ENCODE assay signal across 13 mouse cellular contexts in genomic region chr13:107247792-107248505, GRCm38 (mm10).
A peak's percentile ranks its signal among the peaks of the same experiment; 100 is the strongest.
DNase-seq lines count a peak whose midpoint lies in the region; ATAC-seq lines count a peak whose summit lies in the region.
"Had no signal": no experiment of that assay in that cellular context is flagged by ENCODE, and none has a peak within 500 bp of the region (broad histone marks: within the 10 kb centered on the region; RNA-seq: fewer than 3 reads in every experiment).

No protein-coding gene starts in this region.

- no peak for ATAC-seq in megakaryocyte-erythroid progenitor cell, adult 5-6 weeks (replicated peaks; ENCODE audit: low FRiP score, low TSS enrichment, poor library complexity, severe bottlenecking)

- peak; percentile 17 to 35 for DNase-seq in layer of hippocampus, adult 18-20 months (ENCODE audit: low spot score in 2 of 2)
- DNase-seq in layer of hippocampus, adult 9-10 months (ENCODE audit: low spot score): no peak
- peak; percentile 38 to 52 for DNase-seq in right cerebral cortex, postnatal 10 days (ENCODE audit: low spot score in 2 of 2)
- no peak for DNase-seq in right cerebral cortex, postnatal 4 days
- peak; percentile 9 to 14 for DNase-seq in layer of hippocampus, postnatal 10 days (ENCODE audit: low spot score in 2 of 2)
- no peak for DNase-seq in B cell, adult 2 months
- DNase-seq: adrenal gland, adult 2 months; cerebellum, postnatal 25 days; gastrocnemius, postnatal 36 days; heart, postnatal 4 days; kidney, adult 18-20 months; thymus, postnatal 4 days had no signal

Comparison
In these comparisons a context has a peak if more than half of its experiments do, and no peak if none do; other contexts are left out.
1. DNase-seq: peak in layer of hippocampus, adult 18-20 months (2 of 2), right cerebral cortex, postnatal 10 days (2 of 2) and layer of hippocampus, postnatal 10 days (2 of 2); none in layer of hippocampus, adult 9-10 months (single experiment), right cerebral cortex, postnatal 4 days (single experiment) and B cell, adult 2 months (0 of 2).